Mouse (Mus musculus) limb, embryonic 13.5 days (tissue): ENCODE measurements around the gene Cd163l1. TPM values are rescaled to one million over a fixed set of nuclear protein-coding genes. Genes with fewer than 3 reads are reported as not detected.

Experiments
- ATAC-seq: fragments of 200-750 bp; cut with Nextera tagmentation; 2 replicates; pipeline ENCODE4 v1.8.0; 2017; ENCODE audit warnings: low read depth, moderate number of reproducible peaks, moderate TSS enrichment; ENCODE audit not compliant: low FRiP score
- H3K27ac ChIP-seq: fragments of 300-500 bp; sonication (generic); 2 replicates; pipeline ENCODE4 v1.5.1; 2015; ENCODE audit warnings: inconsistent platforms, mild to moderate bottlenecking, moderate library complexity
- H3K27me3 ChIP-seq: fragments of 300-500 bp; sonication (generic); 2 replicates; pipeline ENCODE4 v1.6.1; 2015; ENCODE audit warnings: mild to moderate bottlenecking, inconsistent platforms
- H3K36me3 ChIP-seq: fragments of 300-500 bp; sonication (generic); 2 replicates; pipeline ENCODE4 v1.6.1; 2015; ENCODE audit warnings: inconsistent platforms, mild to moderate bottlenecking, moderate library complexity
- H3K4me1 ChIP-seq: fragments of 300-500 bp; sonication (generic); 2 replicates; pipeline ENCODE4 v1.6.1; 2015; ENCODE audit warnings: inconsistent platforms
- H3K4me2 ChIP-seq: fragments of 300-500 bp; sonication (generic); replicated peaks from 2 replicates; pipeline ENCODE4 v1.6.1; 2015; ENCODE audit warnings: inconsistent platforms, mild to moderate bottlenecking, moderate library complexity
- H3K4me3 ChIP-seq: fragments of 300-500 bp; sonication (generic); 2 replicates; pipeline ENCODE4 v1.5.1; 2015; ENCODE audit warnings: moderate library complexity, mild to moderate bottlenecking, inconsistent platforms
- H3K9ac ChIP-seq: fragments of 300-500 bp; sonication (generic); 2 replicates; pipeline ENCODE4 v1.6.1; 2015; ENCODE audit warnings: mild to moderate bottlenecking, inconsistent platforms
- H3K9me3 ChIP-seq: fragments of 300-500 bp; sonication (generic); 2 replicates; pipeline ENCODE4 v1.6.1; 2016; ENCODE audit warnings: inconsistent platforms
- WGBS: fragments of 180-500 bp; shearing (Covaris S2); methylation state at CpG from one replicate; pipeline ENCODE4 v1.1.7; 2015; 5-methylcytosine and 5-hydroxymethylcytosine counted together
- polyA plus RNA-seq: library from polyadenylated mRNA; unstranded; fragments of >200 nt; fragmentation: Nextera tagmentation; extraction: Ambion mirVana; gene quantifications from 2 replicates; pipeline ENCODE4 v1.2.1, GENCODE M21; 2015

The Cd163l1 gene
- polyA plus RNA-seq, 1 experiment from 2014 or later: 0.04 TPM

- H3K9me3 ChIP-seq: no peaks in the 10 kb centered on the region
- ATAC-seq: no peak
- no peaks in the 10 kb centered on the region for H3K27me3 ChIP-seq
- H3K9ac ChIP-seq: no peak overlapping the region
- no peak overlapping the region for H3K27ac ChIP-seq
- no peak overlapping the region for H3K4me2 ChIP-seq
- H3K4me3 ChIP-seq: no peak overlapping the region
- no peaks in the 10 kb centered on the region for H3K36me3 ChIP-seq
- no peaks in the 10 kb centered on the region for H3K4me1 ChIP-seq
- 51% methylated on average over 2 of the region's 2 CpGs for WGBS
Measured at GRCm38 (mm10) chr7:140192445-140192844, 25.6 kb upstream of the Cd163l1 start.

GRCm38 (mm10) chr7:140192851-140193250, 25.2 kb upstream of the Cd163l1 start:
- H3K9me3 ChIP-seq: no peaks in the 10 kb centered on the region
- no peaks in the 10 kb centered on the region for H3K27me3 ChIP-seq
- no peak overlapping the region for H3K4me2 ChIP-seq
- H3K4me1 ChIP-seq: no peaks in the 10 kb centered on the region
- 86% methylated on average over 2 of the region's 2 CpGs for WGBS
- H3K36me3 ChIP-seq: no peaks in the 10 kb centered on the region
- H3K9ac ChIP-seq: no peak overlapping the region
- no peak overlapping the region for H3K4me3 ChIP-seq
- no peak for ATAC-seq
- no peak overlapping the region for H3K27ac ChIP-seq

GRCm38 (mm10) chr7:140194031-140194430, 24.0 kb upstream of the Cd163l1 start:
- Histone ChIP-seq H3K4me2 (no peak overlapping the region), H3K27me3 (no peaks in the 10 kb centered on the region), H3K27ac (no peak overlapping the region), H3K9me3 (no peaks in the 10 kb centered on the region), H3K36me3 (no peaks in the 10 kb centered on the region), H3K4me3 (no peak overlapping the region), H3K9ac (no peak overlapping the region), H3K4me1 (no peaks in the 10 kb centered on the region)
- WGBS: 86% methylated on average over 4 of the region's 4 CpGs
- ATAC-seq: no peak

GRCm38 (mm10) chr7:140196002-140196401, 22.1 kb upstream of the Cd163l1 start:
- Histone ChIP-seq H3K9me3 (no peaks in the 10 kb centered on the region), H3K27ac (no peak overlapping the region), H3K27me3 (no peaks in the 10 kb centered on the region), H3K36me3 (no peaks in the 10 kb centered on the region), H3K4me2 (no peak overlapping the region), H3K4me3 (no peak overlapping the region), H3K4me1 (no peaks in the 10 kb centered on the region), H3K9ac (no peak overlapping the region)
- WGBS: 80% methylated on average over 8 of the region's 8 CpGs
- no peak for ATAC-seq

- Histone ChIP-seq H3K4me3 (no peak overlapping the region), H3K4me2 (no peak overlapping the region), H3K9me3 (no peaks in the 10 kb centered on the region), H3K36me3 (no peaks in the 10 kb centered on the region), H3K27me3 (no peaks in the 10 kb centered on the region; the same call in 1 of the 2 replicates), H3K9ac (no peak overlapping the region), H3K4me1 (no peaks in the 10 kb centered on the region), H3K27ac (no peak overlapping the region)
- 87% methylated on average over 4 of the region's 4 CpGs for WGBS
- ATAC-seq: no peak
Measured at GRCm38 (mm10) chr7:140201090-140201489, 17.0 kb upstream of the Cd163l1 start.

- ATAC-seq: no peak
- no peak within 1 kb of the TSS for H3K9ac ChIP-seq
- H3K36me3 ChIP-seq: no peaks in the 10 kb centered on the region
- no peak within 1 kb of the TSS for H3K4me2 ChIP-seq
- no peak within 1 kb of the TSS for H3K27ac ChIP-seq
- no peaks in the 10 kb centered on the region for H3K9me3 ChIP-seq
- H3K4me1 ChIP-seq: no peaks in the 10 kb centered on the region
- no peak within 1 kb of the TSS for H3K4me3 ChIP-seq
- H3K27me3 ChIP-seq: no peaks in the 10 kb centered on the region; the same call in 1 of the 2 replicates
Measured at GRCm38 (mm10) chr7:140205864-140206263, 12.2 kb upstream of the Cd163l1 start, which contains the start of gene Olfr524. Gene Olfr524 (minus strand): TSS chr7:140205964.

GRCm38 (mm10) chr7:140206904-140207303, 11.2 kb upstream of the Cd163l1 start:
- H3K9me3 ChIP-seq: no peaks in the 10 kb centered on the region
- no peaks in the 10 kb centered on the region for H3K36me3 ChIP-seq
- H3K4me3 ChIP-seq: no peak overlapping the region
- H3K27me3 ChIP-seq: no peaks in the 10 kb centered on the region; the same call in 1 of the 2 replicates
- H3K27ac ChIP-seq: no peak overlapping the region
- no peak overlapping the region for H3K9ac ChIP-seq
- WGBS: 83% methylated on average over 3 of the region's 3 CpGs
- H3K4me1 ChIP-seq: no peaks in the 10 kb centered on the region
- no peak overlapping the region for H3K4me2 ChIP-seq
- ATAC-seq: no peak

GRCm38 (mm10) chr7:140208153-140208552, 9.9 kb upstream of the Cd163l1 start:
- ATAC-seq: no peak
- Histone ChIP-seq H3K4me2 (no peak overlapping the region), H3K27me3 (no peaks in the 10 kb centered on the region; the same call in 1 of the 2 replicates), H3K9me3 (no peaks in the 10 kb centered on the region), H3K36me3 (no peaks in the 10 kb centered on the region), H3K9ac (no peak overlapping the region), H3K4me1 (no peaks in the 10 kb centered on the region), H3K27ac (no peak overlapping the region), H3K4me3 (no peak overlapping the region)
- WGBS: 74% methylated on average over 8 of the region's 8 CpGs

- no peak overlapping the region for H3K4me2 ChIP-seq
- H3K36me3 ChIP-seq: no peaks in the 10 kb centered on the region
- WGBS: 88% methylated on average over 3 of the region's 3 CpGs
- no peaks in the 10 kb centered on the region for H3K4me1 ChIP-seq
- H3K9ac ChIP-seq: no peak overlapping the region
- H3K9me3 ChIP-seq: no peaks in the 10 kb centered on the region
- no peak overlapping the region for H3K27ac ChIP-seq
- H3K4me3 ChIP-seq: no peak overlapping the region
- H3K27me3 ChIP-seq: no peaks in the 10 kb centered on the region; the same call in 1 of the 2 replicates
- no peak for ATAC-seq
Measured at GRCm38 (mm10) chr7:140208677-140209076, 9.4 kb upstream of the Cd163l1 start.

- Histone ChIP-seq H3K9ac (no peak overlapping the region), H3K27ac (no peak overlapping the region), H3K27me3 (no peaks in the 10 kb centered on the region), H3K4me3 (no peak overlapping the region), H3K4me1 (no peaks in the 10 kb centered on the region), H3K9me3 (no peaks in the 10 kb centered on the region), H3K4me2 (no peak overlapping the region), H3K36me3 (no peaks in the 10 kb centered on the region)
- no peak for ATAC-seq
- 80% methylated on average over 5 of the region's 5 CpGs for WGBS
Measured at GRCm38 (mm10) chr7:140213841-140214240, 4.2 kb upstream of the Cd163l1 start.

GRCm38 (mm10) chr7:140219268-140219667, 1.2 kb downstream of the Cd163l1 start:
- H3K4me1 ChIP-seq: no peaks in the 10 kb centered on the region
- H3K9me3 ChIP-seq: no peaks in the 10 kb centered on the region
- ATAC-seq: no peak
- no peak overlapping the region for H3K9ac ChIP-seq
- no peaks in the 10 kb centered on the region for H3K27me3 ChIP-seq
- no peak overlapping the region for H3K27ac ChIP-seq
- H3K36me3 ChIP-seq: no peaks in the 10 kb centered on the region
- WGBS: 11% methylated on average over 1 of the region's 1 CpGs
- H3K4me3 ChIP-seq: no peak overlapping the region
- no peak overlapping the region for H3K4me2 ChIP-seq

- WGBS: 80% methylated on average over 4 of the region's 4 CpGs
- Histone ChIP-seq H3K27ac (no peak overlapping the region), H3K4me3 (no peak overlapping the region), H3K36me3 (no peaks in the 10 kb centered on the region), H3K4me2 (no peak overlapping the region), H3K9ac (no peak overlapping the region), H3K4me1 (no peaks in the 10 kb centered on the region), H3K27me3 (no peaks in the 10 kb centered on the region), H3K9me3 (no peaks in the 10 kb centered on the region)
- no peak for ATAC-seq
Measured at GRCm38 (mm10) chr7:140220375-140220774, 2.3 kb downstream of the Cd163l1 start.

GRCm38 (mm10) chr7:140224209-140224608, 6.1 kb downstream of the Cd163l1 start:
- H3K36me3 ChIP-seq: no peaks in the 10 kb centered on the region
- H3K4me3 ChIP-seq: no peak overlapping the region
- no peak overlapping the region for H3K4me2 ChIP-seq
- no peaks in the 10 kb centered on the region for H3K4me1 ChIP-seq
- no peak overlapping the region for H3K27ac ChIP-seq
- WGBS: 88% methylated on average over 13 of the region's 13 CpGs
- ATAC-seq: no peak
- no peak overlapping the region for H3K9ac ChIP-seq
- no peaks in the 10 kb centered on the region for H3K27me3 ChIP-seq
- H3K9me3 ChIP-seq: no peaks in the 10 kb centered on the region
